Mouse (Mus musculus) large intestine, adult 2 months (tissue): ENCODE measurements at regions not wholly inside any gene's neighbourhood (a gene's known extent, or its start where the extent isn't known, plus 50 kb on each side); places are given as distances from the start of the nearest gene placed in this dataset.

Source experiments
- DNase-seq: peaks from one replicate; pipeline ENCODE4 v3.0.0-alpha.2; 2012; ENCODE audit warnings: low read depth, low spot score
- WGBS: fragments of 180-500 bp; shearing (Covaris S2); methylation state at CpG from one replicate; pipeline ENCODE4 v1.1.7; 2018; 5-methylcytosine and 5-hydroxymethylcytosine counted together

DNA sequence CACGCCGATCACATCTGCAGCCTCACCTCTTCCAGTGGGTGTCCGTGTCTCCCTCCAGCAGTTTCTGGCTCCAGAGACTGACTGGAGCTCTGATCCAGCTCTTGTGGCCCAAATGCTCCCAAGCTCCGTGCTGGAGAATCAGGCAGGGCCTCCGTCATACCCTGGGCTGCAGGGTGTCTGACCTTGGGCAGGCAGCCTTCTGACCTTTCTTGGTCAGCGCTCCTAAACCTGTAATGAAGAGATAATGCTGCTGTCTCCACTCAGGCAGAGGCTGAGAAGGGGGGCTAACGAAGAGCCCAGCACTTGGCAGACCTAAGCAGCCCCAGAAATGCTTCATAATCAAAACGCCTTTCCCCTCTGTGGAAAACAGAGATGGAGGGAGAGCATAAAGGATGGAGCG lies 89.9 kb upstream of the Mef2a start:
- no peak for DNase-seq
- WGBS = 59% methylated on average over 9 of the region's 9 CpGs

DNA sequence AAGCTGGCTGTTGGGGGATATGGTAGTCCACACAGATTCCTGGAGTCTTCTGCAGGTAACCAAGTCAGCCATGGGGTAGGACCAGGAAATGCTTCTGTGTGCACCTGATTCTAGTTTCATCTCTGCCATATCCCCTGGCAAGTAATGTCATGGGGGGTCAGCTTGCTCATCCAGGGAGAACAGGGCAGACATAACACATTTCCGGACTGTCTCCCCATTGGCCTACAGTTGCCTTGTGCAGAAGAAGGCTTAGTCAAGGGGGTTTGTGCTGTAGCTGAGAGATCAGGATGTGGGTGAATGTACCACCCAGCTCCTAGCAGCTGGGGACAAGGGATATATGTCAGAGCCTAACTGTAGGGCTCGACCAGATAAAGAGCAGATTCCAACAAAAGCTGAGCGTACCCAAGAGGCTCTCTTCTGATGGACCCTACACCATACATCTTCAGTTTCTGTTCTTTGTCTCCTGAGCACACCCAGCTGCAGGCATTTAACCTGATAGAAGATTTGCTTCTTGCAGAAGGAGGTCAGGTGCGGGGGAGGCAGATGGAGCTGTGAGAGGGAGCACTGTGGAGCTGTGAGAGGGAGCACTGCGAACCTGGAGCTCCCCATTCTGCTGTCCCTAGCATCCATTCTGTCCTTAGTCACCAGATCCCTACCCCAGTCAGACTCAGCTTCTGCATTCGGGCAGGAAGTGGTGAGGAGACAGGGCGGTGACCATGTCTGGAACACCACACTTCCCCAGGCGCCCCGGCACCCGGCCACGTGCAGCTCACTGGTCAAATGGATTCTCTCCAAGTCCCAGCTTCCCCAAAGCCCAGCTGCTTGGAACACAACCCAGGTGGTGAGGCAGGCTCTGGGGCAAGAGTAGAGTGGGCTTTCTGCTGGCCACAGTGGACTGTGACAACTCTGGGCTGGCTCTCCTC lies 88.9 kb upstream of the Mef2a start:
- 68% methylated on average over 11 of the region's 11 CpGs for WGBS
- no peak for DNase-seq

DNA sequence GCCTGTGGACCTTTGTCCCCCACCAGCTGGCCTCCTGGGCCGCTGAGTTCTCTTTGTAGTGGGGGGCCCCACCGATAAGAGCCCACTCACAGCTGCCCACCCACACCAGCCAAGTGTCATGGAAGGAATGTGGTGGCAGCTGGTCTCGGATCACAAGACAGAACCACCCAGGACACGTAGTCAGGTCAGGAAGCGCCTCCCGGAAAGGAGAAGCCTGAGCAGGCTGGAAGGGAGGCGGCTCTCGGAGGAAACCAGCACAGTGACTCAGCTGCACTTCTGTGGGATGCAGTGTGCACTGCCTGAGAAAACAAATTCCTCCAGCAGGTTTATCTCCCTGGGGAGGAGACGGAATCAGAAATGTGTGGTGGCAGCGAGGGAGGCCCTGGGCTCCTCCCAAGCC lies 87.2 kb upstream of the Mef2a start:
- WGBS = 50% methylated on average over 10 of the region's 10 CpGs
- no peak for DNase-seq

DNA sequence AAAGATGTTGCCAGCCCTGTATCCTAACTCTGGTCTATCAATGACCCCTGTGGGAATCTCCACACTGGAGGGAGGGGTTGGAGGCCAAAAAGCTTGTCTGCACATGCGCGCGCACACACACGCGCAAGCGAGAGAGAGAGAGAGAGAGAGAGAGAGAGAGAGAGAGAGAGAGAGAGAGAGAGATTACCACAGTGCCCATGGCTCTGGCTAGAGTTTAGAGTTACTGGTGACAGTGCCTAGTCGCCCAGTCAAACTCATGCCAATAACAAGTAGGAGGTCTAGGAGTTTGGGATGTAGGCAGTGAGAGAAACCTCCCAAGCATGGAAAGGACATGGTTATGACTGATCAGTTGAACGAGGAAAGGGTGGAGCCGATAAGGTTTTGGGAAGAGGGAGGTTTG lies 86.6 kb upstream of the Mef2a start:
- WGBS = 94% methylated on average over 9 of the region's 9 CpGs
- DNase-seq = no peak

DNA sequence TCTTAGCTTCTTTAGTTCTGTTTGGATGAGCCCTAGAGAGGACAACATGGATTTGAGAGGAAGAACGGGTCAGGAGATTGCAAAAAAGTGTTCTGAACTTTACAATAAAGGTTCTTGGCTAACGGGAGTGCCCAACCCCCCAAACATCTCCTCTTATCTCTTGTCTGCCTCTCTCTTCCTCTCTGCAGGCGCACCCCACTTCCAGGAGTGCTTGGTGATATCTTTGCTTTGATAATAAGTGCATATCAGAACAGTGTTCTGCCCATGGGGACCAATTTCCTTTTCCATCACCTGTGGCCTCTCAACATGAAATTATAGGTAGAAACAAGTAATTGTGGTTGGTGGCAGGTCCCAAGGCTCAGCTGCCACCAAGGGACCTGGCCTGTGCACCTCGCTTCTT lies 86.0 kb upstream of the Mef2a start:
- DNase-seq = no peak
- 66% methylated on average over 4 of the region's 4 CpGs for WGBS

DNA sequence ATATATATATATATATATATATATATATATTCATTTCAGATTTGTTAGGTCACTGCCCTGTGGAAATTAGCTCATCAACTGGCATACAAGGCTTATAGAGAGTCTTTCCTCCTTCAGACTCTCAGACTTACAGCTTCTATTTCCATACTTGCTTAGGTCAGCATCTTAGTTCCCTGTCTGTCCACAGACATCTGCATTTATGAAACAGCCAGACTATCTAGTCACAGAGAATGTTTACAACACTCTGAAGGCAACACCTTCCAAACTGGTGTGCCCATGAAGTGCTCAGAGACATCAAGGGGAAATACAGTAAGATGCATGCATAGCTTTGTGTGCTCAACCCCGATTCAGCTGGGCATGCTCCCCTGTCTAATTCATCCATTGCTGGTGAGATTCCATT lies 85.2 kb upstream of the Mef2a start:
- 76% methylated on average over 1 of the region's 1 CpGs for WGBS

DNA sequence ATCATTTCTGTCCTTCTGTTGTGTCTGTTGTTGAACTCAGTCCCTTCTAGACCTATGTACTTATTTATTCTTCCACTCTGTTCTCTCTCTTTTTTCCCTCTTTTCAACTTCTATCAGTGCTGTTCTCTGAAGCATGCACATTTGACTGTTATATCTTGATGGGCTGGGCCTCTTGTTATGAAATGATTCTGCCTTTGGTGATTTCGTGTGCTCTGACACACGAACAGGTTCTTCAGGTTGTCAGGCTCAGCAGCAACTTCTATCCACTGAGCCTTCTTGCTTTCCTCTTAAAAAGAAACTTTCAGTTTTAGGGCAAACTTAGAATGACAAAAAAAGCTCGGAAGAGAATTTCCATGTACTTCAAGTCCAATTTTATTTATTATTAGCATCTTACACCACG lies 83.4 kb upstream of the Mef2a start:
- DNase-seq = no peak

More for the DNA sequence above, 85.2 kb upstream of the Mef2a start:
- DNase-seq = no peak

DNA sequence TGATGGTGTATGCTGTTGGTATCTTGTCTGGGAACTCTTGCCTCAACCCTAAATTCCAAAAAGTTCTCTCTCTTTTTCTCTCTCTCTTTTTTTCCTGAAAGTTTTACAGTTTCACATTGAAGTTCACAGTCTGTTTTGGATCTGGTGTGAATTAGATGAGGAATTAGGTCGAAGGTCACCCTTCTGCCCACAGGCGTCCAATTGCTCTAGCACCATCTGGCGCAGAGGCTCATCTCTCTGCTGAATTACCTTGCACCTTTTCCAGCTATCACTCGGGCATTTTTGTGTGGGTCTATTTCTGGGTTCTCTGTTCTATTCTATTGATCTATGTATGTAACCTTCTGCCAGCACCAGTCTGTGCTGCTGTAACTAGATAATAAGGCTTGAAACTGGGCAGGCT lies 81.8 kb upstream of the Mef2a start:
- DNase-seq = no peak
- WGBS = 55% methylated on average over 4 of the region's 4 CpGs

More for the DNA sequence above, 83.4 kb upstream of the Mef2a start:
- WGBS = 71% methylated on average over 4 of the region's 4 CpGs

DNA sequence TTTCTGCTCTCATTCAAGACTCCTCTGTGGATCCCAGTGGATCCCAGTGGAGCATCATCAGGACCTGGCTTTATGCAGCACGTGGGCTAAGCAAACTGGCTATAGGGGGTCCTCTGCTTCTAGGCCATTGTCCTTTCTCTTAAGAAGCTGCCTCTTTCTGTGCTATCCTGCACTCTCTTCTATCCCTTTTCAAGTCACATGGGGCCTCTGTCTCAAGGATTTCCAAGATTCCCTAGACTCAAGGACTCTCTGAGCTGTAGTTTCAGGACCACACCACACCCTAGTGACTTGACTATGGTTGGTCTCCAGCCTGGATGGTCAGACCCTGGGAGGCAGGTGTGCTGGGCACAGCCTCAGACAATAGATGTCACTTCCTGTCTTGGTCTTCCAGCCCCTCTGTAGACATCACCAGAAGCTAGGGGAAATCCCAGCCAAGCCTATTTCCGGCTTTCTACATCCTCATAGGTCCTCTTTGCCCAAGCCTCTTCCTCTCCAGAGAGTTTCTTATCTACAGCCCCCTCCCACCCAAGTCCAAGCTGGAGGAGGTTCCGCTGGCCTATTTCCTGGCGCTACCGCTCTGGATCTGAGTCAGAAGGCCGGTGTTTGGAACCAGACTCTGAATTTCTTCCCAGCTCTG lies 78.6 kb upstream of the Mef2a start:
- WGBS = 73% methylated on average over 6 of the region's 6 CpGs
- DNase-seq = no peak

DNA sequence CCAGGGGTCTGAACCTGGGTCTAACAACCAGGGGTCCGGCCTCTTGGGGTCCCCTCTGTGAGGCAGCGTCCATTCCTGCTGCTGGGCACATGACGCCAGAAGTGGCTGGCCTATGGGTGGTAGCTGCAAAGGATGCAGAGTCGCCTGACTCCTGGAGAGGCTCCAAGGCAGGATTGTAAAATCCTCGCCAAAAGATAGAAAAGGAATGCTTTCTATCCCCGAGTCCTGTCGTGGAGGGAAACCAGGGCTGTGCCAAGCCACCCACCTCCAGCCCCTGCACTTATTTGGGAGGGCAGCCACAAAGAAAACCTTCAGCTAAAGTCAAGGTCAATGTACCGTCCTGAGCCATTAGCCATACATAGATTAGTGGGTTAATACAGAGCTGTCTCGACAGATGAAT lies 73.9 kb upstream of the Mef2a start:
- no peak for DNase-seq
- WGBS = 43% methylated on average over 9 of the region's 9 CpGs

DNA sequence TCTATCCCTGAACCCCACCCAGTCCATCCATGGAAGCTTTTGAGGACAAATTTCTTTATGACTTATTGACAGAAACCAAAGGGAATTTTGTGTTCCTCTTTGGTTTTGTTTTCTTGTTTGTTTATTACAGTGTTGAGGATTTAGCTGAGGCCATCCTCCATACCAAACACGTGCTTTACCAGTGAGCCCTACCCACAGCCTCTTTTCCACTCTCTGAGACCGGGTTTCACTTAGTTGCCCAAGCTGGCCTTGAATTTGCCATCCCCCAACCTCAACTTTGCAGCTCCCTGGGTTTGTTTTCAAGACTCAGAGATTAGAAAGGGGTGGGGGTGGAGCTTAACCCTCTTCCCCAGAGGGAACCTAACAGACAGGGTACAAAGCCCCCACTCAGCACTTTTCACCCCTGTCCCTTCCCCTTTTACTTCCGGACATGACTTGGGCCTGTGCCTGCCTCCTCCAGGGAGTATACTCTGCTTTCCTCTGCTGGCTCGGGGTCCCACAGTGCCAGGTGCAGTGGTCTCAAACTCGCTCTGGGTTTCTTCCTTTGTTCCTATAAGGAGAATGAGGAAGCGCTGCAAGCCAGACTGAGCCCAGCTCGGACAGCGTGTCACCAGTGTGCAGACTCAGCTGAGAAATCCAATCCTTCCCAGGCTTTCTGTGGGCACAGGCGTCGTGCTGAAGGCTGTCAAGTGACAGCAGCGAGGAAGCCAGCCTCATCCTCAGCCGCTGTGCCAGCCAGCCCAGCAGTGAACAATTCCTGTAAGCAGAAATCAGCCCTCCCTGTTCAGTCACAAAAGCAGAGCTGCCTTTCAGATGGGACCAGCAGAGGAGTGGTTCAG lies 72.8 kb upstream of the Mef2a start:
- WGBS = 66% methylated on average over 12 of the region's 12 CpGs
- DNase-seq = no peak

DNA sequence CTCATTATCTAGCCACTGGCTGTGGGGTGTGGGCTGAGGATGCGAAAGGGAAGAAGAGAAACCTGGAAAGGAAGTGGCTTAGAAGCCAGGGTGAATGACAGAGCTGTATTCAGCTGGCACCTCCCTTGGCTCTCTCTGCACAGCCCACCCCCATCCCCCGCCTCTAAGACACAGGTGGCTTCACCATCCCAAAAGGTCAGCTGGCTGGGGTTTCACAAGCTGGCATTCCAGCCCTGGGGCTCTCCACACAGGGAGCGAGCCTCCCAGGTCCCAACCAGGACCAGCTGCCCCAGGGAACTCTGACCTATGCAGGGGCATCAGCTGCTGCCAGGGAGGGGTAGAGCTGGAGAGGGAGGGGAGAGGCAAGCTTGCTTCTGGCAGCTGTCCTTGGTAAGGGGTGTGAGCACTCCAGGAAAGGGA lies 71.9 kb upstream of the Mef2a start:
- DNase-seq = no peak
- WGBS = 49% methylated on average over 3 of the region's 3 CpGs

DNA sequence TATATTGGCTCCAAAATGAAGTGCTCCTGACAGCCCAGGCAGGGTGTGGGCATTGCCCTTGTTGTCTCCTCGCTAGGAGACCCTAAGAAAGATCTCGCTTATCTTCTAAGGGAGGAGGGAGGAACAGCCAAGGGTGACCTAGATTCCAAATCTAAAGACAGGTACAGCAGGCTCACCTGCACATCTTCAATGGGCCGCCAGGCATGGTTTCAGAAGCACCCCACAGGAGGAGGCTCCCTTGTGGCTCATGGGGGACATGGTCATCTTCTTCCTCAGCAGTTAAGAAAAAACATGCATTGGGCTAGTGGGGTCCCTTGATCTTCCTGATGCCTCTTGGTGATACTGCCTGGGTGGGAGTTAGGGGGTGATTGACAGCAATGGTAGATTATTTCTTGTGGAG lies 71.0 kb upstream of the Mef2a start:
- DNase-seq = no peak
- 79% methylated on average over 3 of the region's 3 CpGs for WGBS

DNA sequence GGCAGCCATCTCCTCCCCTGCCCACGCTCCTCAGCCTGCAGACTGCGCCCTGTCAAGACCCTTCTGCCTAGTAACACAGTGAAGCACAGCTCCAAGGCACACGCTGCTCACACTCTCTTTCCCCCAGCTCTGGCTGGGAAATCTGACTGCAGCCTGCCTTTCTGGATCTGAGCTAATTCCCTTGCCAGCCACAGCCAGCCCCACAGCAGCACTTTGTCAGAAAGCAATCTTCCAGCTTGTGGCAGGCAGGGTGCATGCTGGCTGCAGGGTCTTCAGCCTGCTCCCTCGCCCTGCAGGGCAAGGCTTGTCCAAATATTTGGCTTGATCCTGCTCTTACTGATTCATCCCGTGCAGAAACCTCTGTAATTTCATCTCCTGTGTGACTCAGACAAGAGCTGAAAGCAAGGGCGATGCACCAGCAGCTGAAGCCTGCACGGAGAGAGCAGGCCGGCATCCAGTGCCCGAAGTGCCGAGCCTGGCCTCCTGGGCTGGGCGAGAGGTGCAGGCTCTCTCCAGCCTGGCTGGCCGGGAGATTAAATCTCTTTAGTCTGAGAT lies 70.4 kb upstream of the Mef2a start:
- 33% methylated on average over 12 of the region's 12 CpGs for WGBS
- no peak for DNase-seq

DNA sequence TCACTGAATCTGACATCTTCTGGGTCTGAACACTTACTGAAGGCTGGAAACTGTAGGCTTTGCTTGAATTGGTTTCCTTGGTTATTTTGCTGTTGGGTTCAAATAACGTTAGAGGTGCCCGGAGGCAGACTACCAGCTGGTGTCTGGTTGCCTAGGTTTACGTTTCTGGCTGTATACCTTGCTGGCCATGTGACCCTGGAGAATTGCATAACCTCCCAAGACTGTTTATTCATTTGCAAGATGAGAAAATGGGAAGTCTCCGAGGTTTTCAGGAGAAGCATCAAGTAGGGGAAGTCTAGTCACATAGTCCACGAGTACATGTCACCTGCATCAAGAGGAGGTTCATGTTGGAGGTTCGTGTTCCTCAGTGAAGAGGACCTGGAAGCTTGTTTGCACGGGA lies 69.6 kb upstream of the Mef2a start:
- DNase-seq = no peak
- WGBS = 35% methylated on average over 7 of the region's 7 CpGs

DNA sequence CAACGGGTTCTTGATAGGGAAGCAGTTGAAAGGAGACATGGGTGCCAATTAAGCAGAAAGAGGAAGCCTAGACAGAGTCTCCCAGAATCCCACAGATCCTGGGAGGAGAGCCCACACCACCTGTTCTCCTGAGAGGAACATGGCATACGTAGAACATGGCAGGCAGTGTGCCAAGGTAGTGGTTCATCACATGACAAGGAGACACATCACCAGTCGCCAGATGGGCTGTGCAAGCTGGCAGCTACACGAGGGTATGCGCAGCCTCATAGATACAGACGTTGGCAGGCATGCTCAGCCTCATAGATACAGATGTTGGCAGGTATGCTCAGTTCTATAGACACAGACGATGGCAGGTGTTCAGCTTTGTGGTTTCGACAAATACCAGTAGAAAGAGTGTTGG lies 68.1 kb upstream of the Mef2a start:
- WGBS = 88% methylated on average over 8 of the region's 8 CpGs
- no peak for DNase-seq

DNA sequence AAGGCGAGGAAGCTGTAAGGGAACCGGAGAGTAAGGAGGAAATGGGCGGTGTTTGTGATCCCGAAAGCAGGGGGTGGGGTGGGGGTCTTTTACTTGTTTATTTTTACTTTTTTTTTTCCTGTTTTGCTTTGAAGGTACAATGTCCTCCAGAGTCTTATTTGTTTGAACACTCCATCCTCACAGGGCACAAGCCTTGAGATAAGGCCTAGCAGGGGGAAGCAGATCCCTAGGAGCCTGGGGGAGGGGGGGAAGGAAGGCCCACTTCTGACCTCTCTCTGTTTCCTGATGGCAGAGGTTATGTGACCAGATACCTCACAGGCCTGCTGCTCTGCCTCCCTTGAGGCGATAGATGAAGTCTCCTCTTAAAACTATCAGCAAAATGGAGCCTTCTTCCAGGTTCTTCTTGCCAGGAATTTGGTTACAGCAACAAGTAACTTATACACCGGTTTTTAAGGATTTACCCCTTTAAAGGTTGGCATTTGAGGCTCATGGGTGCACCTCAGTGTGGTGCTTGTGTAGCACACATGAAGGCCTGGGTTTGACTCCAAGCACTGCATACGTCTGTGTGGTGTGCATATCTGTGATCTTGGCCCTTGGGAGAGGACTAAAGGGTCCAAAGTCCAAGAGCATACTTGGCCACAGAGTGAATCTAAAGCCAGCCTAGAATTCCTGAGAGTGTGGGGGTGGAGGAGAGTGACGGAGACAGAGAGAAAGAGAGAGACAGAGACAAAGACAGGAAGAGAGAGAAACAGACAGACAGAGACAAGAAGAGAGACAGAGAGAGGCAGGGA lies 64.8 kb upstream of the Mef2a start:
- DNase-seq = no peak
- WGBS = 65% methylated on average over 8 of the region's 8 CpGs

DNA sequence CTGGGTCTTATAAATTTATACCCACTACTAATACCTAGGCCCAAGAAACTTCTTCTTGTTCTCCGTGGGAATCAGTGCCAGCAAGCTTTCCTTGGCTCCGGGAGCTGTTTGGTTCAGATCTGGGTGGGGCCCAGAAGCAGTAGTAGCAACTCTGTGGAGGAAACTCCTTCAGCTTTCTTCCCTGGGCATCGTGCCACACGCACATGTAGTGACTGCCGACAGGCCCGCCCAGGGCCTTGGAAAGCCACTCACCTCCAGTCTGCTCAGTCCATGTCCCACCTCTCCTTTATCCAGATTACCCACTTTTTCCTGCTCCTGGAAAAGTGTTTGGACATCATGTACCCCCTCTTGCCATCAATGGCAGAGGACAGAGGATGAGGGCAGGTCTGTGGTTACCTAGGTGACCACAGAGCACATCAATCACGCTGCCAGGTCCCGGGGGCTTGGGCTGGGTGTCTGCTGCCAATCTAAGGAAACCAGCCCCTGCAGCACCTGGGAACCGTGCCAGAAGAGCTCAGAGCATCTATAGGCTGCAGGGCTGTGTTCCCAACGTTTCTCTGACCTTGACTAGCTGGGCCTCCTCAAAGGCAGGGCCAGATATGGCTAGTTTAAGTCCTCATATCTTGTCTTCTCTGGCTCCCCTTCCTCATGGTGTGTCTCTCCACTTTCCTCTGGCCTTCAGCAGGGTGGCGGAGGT lies 63.1 kb upstream of the Mef2a start:
- peak; percentile 39 for DNase-seq
- WGBS = 32% methylated on average over 11 of the region's 11 CpGs

DNA sequence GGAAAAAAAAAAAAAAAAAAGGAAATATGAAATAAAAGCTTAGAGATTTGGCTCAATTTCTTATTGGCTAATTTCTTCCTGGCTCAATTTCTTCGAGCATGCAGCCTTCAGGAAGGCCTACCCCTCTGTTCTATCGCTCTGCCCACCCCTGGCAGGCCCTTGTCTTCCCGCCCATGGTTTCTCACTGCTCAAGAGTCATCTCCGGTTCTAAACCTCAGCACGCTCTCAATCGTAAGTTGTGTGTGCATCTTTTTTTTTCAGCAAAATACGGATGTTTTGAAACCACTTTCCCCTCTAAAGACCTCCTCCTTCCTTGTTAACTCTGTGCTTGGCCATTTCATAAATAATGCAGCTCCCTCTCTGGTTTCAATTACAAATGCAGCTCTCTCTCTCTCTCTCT lies 58.3 kb upstream of the Mef2a start:
- WGBS = 74% methylated on average over 7 of the region's 7 CpGs
- DNase-seq = no peak
